Mouse (Mus musculus) heart, embryonic 11.5 days (tissue): ENCODE measurements around the gene Tmem262. TPM values are rescaled to one million over a fixed set of nuclear protein-coding genes. Genes with fewer than 3 reads are reported as not detected.

ENCODE experiments used
- ATAC-seq: fragments of 200-750 bp; cut with Nextera tagmentation; replicated peaks from 2 replicates; pipeline ENCODE4 v1.8.0; 2017; ENCODE audit warnings: moderate library complexity; ENCODE audit not compliant: insufficient number of reproducible peaks, low FRiP score, low TSS enrichment
- H3K27ac ChIP-seq: fragments of 300-500 bp; sonication (generic); 2 replicates; pipeline ENCODE4 v1.5.1; 2014; ENCODE audit warnings: mild to moderate bottlenecking, low read depth, low read length
- H3K27me3 ChIP-seq: fragments of 300-500 bp; sonication (generic); 2 replicates; pipeline ENCODE4 v1.6.1; 2014; ENCODE audit warnings: mild to moderate bottlenecking, low read length, mixed read lengths; ENCODE audit not compliant: control insufficient read depth, insufficient read depth
- H3K36me3 ChIP-seq: fragments of 300-500 bp; sonication (generic); 2 replicates; pipeline ENCODE4 v1.6.1; 2014; ENCODE audit warnings: mild to moderate bottlenecking, low read length, moderate library complexity, mixed read lengths; ENCODE audit not compliant: control insufficient read depth, insufficient read depth
- H3K4me1 ChIP-seq: fragments of 300-500 bp; sonication (generic); 2 replicates; pipeline ENCODE4 v1.6.1; 2014; ENCODE audit warnings: low read length; ENCODE audit not compliant: control insufficient read depth, insufficient read depth
- H3K4me2 ChIP-seq: fragments of 300-500 bp; sonication (generic); 2 replicates; pipeline ENCODE4 v1.6.1; 2014; ENCODE audit warnings: mild to moderate bottlenecking, moderate library complexity
- H3K4me3 ChIP-seq: fragments of 300-500 bp; sonication (generic); 2 replicates; pipeline ENCODE4 v1.5.1; 2014; ENCODE audit warnings: low read depth, low read length
- H3K9ac ChIP-seq: fragments of 300-500 bp; sonication (generic); 2 replicates; pipeline ENCODE4 v1.6.1; 2014; ENCODE audit warnings: mild to moderate bottlenecking, low read depth, low read length, moderate library complexity
- H3K9me3 ChIP-seq: fragments of 300-500 bp; sonication (generic); replicated peaks from 2 replicates; pipeline ENCODE4 v1.6.1; 2016; ENCODE audit warnings: low read length; ENCODE audit not compliant: control insufficient read depth
- WGBS: fragments of 180-500 bp; shearing (Covaris S2); extraction: QIAGEN DNeasy Blood & Tissue Kit; methylation state at CpG from one replicate; pipeline ENCODE4 v1.1.7; 2014; ENCODE audit not compliant: insufficient replicate concordance; 5-methylcytosine and 5-hydroxymethylcytosine counted together
- polyA plus RNA-seq: library from polyadenylated mRNA; unstranded; fragments of >200 nt; fragmentation: Nextera tagmentation; extraction: Ambion mirVana; gene quantifications from 2 replicates; pipeline ENCODE4 v1.2.1, GENCODE M21; 2014

Tmem262 gene
- polyA plus RNA-seq, 1 experiment from 2014 or later, result not detected

DNA sequence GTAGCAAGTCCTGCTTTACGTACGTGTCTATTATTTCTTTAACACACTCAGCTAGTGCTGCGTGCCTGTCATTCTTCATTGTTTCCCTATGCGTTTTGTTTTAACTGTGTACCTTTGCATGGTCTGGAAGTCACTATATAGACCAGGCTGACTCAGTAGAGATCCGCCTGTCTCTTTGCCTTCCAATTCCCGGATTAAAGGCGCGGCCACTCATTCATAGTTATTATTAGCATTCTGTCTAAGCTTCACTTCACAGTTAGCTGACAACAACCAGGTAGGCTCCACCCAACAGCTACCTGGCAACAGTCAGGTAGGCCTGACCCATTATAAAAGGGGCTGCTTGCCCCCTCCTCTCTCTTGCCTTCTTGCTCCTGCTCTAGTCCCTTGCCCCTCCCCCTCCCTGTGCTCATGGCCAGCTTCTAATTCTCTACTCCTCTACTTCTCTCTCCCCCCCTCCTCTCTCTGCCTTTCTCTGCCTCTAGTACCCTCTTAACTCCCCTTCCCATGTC lies 38.9 kb downstream of the Tmem262 start:
- H3K9ac ChIP-seq, result peak overlapping the region; percentile 92
- peaks cover 15% of the 10 kb centered on the region; the same call in 1 of the 2 replicates for H3K4me1 ChIP-seq
- no peak for ATAC-seq
- H3K9me3 ChIP-seq, result no peaks in the 10 kb centered on the region
- 3% methylated on average over 8 of the region's 8 CpGs for WGBS
- H3K27ac ChIP-seq, result peak overlapping the region; percentile 97
- H3K4me3 ChIP-seq, result peak overlapping the region; percentile 73
- H3K36me3 ChIP-seq, result peaks cover 17% of the 10 kb centered on the region
- no peaks in the 10 kb centered on the region for H3K27me3 ChIP-seq
- H3K4me2 ChIP-seq, result peak overlapping the region; percentile 72

DNA sequence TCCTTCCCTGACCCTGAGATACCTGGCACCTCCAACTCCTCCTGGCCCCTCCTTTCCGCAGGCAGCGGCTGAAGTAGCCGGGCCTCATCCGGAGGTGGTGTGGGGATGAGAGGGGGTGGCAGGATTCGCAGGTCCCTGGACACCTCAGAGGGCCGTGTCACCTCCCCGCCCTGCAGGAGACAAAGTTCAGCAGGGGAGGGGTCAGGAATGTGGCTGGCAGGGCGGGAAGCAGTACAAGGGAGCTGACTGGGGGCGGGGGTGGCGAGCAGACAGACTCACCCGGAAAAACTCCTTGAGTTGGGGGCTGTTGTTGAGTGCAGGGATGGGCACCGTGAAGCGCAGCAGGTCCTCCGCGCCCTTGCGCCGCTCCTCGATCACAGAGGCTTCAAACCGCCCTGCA lies 41.9 kb downstream of the Tmem262 start:
- peaks cover 9% of the 10 kb centered on the region; the same call in 1 of the 2 replicates for H3K4me1 ChIP-seq
- no peaks in the 10 kb centered on the region for H3K27me3 ChIP-seq
- peak overlapping the region; percentile 62 for H3K9ac ChIP-seq
- WGBS, result 18% methylated on average over 19 of the region's 19 CpGs
- H3K9me3 ChIP-seq, result no peaks in the 10 kb centered on the region
- H3K4me3 ChIP-seq, result no peak overlapping the region
- no peak for ATAC-seq
- H3K36me3 ChIP-seq, result no peaks in the 10 kb centered on the region
- no peak overlapping the region for H3K27ac ChIP-seq
- peak overlapping the region; percentile 31 for H3K4me2 ChIP-seq

GRCm38 (mm10) chr19:6123330-6123729 lies 43.5 kb downstream of the Tmem262 start:
- H3K4me1 ChIP-seq, result peaks cover 5% of the 10 kb centered on the region; the same call in 1 of the 2 replicates
- no peak overlapping the region for H3K9ac ChIP-seq
- H3K9me3 ChIP-seq, result no peaks in the 10 kb centered on the region
- no peak overlapping the region for H3K4me2 ChIP-seq
- WGBS, result 86% methylated on average over 8 of the region's 8 CpGs
- no peak overlapping the region for H3K27ac ChIP-seq
- H3K4me3 ChIP-seq, result no peak overlapping the region
- H3K36me3 ChIP-seq, result no peaks in the 10 kb centered on the region
- no peak for ATAC-seq
- no peaks in the 10 kb centered on the region for H3K27me3 ChIP-seq

- WGBS, result 61% methylated on average over 2 of the region's 2 CpGs
- H3K4me3 ChIP-seq, result no peak overlapping the region
- no peak overlapping the region for H3K4me2 ChIP-seq
- no peaks in the 10 kb centered on the region for H3K36me3 ChIP-seq
- H3K27ac ChIP-seq, result no peak overlapping the region
- no peak for ATAC-seq
- H3K4me1 ChIP-seq, result peaks cover 5% of the 10 kb centered on the region; the same call in 1 of the 2 replicates
- H3K9me3 ChIP-seq, result no peaks in the 10 kb centered on the region
- H3K27me3 ChIP-seq, result no peaks in the 10 kb centered on the region
- no peak overlapping the region for H3K9ac ChIP-seq
Observed at GRCm38 (mm10) chr19:6124898-6125297, 45.1 kb downstream of the Tmem262 start.

DNA sequence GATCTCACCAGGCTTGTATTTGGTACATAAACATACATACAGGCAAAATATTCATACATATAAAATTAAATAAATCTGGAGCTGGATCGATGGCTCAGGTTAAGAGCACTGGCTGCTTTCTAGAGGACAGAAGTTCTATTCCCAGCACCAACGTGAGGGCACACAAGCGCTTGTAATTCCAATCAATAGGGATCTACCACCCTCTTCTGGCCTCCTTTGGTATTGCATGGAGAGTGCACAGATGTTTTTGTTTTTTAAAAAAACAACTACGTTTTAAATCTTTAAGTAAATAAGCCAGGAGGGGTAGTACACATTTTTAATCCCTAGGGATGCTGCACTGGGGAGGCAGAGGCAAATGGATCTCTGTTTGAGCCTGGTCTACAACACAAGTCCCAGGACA lies 46.5 kb downstream of the Tmem262 start:
- Histone ChIP-seq H3K27ac (no peak overlapping the region), H3K36me3 (no peaks in the 10 kb centered on the region), H3K9me3 (no peaks in the 10 kb centered on the region), H3K4me2 (no peak overlapping the region), H3K27me3 (no peaks in the 10 kb centered on the region), H3K4me3 (no peak overlapping the region), H3K4me1 (peaks cover 5% of the 10 kb centered on the region; the same call in 1 of the 2 replicates), H3K9ac (no peak overlapping the region)
- ATAC-seq, result no peak
- WGBS, result 24% methylated on average over 4 of the region's 4 CpGs

DNA sequence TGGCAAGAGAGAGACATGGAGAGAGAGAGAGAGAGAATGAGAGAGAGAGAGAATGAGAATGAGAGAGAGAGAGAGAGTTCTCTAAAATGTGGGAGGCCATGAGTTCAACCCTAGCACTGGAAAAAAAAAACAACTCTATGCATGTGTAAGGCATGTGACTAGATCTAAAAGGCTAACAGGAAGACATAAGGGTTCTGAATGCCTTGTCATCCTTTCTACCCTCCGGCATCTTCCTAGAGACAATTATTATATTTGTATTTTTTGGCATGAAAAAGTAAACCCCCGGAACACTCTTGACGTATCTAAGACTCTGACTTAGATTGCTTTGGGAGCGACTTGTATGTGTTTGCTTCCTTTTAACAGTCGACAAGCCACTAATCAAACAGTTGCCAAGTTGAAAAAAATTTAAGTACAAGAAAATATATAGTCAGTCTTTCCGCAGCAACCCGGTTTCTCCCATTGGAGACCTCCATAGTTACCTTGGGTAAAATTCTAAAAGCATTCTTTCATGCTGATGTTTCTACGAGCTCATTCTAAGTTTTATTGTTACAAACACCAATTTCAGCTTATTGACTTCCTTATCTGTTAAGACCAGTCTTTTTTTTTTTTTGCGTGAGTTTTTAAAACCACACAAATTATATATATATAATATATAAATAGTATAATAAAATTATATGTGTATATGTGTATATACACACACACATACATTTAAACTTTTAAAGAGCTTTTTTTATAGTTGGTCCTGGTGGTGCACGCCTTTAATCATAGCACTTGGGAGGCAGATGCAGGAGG lies 47.2 kb downstream of the Tmem262 start:
- 69% methylated on average over 10 of the region's 10 CpGs for WGBS
- Histone ChIP-seq H3K4me1 (peaks cover under 1% of the 10 kb centered on the region; the same call in 1 of the 2 replicates), H3K4me3 (peak overlapping the region; percentile 40), H3K36me3 (no peaks in the 10 kb centered on the region), H3K27me3 (no peaks in the 10 kb centered on the region), H3K27ac (peak overlapping the region; percentile 52), H3K9me3 (no peaks in the 10 kb centered on the region), H3K4me2 (peak overlapping the region; percentile 52), H3K9ac (peak overlapping the region; percentile 61)
- no peak for ATAC-seq

- ATAC-seq, result peak; percentile 85
- peak within 1 kb of the TSS; percentile 52 for H3K27ac ChIP-seq
- peak within 1 kb of the TSS; percentile 61 for H3K9ac ChIP-seq
- no peaks in the 10 kb centered on the region for H3K36me3 ChIP-seq
- under 1% methylated on average over 32 of the region's 32 CpGs for WGBS
- H3K9me3 ChIP-seq, result no peaks in the 10 kb centered on the region
- H3K4me3 ChIP-seq, result peak within 1 kb of the TSS; percentile 40
- no peaks in the 10 kb centered on the region for H3K4me1 ChIP-seq
- no peaks in the 10 kb centered on the region for H3K27me3 ChIP-seq
- peak within 1 kb of the TSS; percentile 52 for H3K4me2 ChIP-seq
Observed at GRCm38 (mm10) chr19:6127760-6128341, 48.0 kb downstream of the Tmem262 start, which contains the start of gene Snx15. Gene Snx15, minus strand, starts transcription at chr19:6128304.
